Mouse (Mus musculus): ENCODE measurements around the gene Mark3.
"Not testable (repeated sequence)": the region's sequence is repeated elsewhere in the genome, so short reads cannot be mapped to it uniquely, and the experiment has no call there.

The Mark3 gene

DNA sequence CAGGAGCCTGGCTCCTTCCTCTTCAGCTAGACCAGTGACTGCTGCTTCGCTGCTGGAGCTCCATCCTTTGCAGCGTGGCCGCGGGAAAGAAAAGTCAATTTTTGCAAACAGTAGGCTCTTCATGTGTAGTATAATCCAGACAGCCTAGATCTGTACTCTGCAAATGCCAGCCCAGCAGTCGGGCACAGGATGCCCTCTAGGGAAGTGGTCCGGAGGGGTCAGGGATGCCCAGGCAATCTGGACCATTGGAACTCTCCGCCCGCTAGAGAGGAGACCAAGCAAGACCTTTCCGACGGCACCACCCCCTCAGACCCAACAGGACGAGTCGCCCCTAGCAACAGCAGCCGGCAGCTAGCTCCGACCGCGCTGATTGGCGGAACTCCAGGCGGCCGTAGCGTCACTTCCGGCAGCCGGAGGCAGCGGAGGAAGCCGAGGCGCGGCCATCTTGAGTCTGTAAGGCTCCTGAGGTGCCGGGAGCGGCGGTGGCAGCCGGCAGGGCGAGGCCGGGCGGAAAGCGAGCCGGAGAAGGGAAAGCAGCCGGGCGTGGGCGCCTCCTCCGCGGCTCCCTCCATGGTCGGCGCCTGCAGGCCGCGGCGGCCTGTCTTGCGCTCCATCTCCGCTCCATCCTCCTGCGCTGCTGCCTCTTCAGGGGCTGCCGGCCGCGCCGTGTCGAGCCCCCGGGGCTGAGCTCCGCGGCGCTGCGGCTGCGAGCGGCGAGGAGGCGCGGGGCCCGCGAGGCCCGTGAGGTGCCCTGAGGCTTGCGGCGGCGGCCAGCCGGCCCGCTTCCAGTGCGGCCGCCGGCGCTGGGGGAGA, at the start of gene Mark3:
Gene Mark3, plus strand, starts transcription at position 450 of the 813 bp plus-strand sequence.
- DNase-seq, result peak; percentile 99

GRCm38 (mm10) chr12:111524883-111525282, 49.4 kb upstream of the Mark3 start:
- DNase-seq, result no peak

GRCm38 (mm10) chr12:111527643-111528281, 46.6 kb upstream of the Mark3 start:
- no peak for DNase-seq

- DNase-seq, result no peak
These were observed 45.1 kb upstream of the Mark3 start for GRCm38 (mm10) chr12:111529192-111529591.

- DNase-seq, result no peak
These were observed 41.1 kb upstream of the Mark3 start for GRCm38 (mm10) chr12:111533096-111533794.

- no peak for DNase-seq
These were observed 39.0 kb upstream of the Mark3 start for GRCm38 (mm10) chr12:111535281-111535680.

DNA sequence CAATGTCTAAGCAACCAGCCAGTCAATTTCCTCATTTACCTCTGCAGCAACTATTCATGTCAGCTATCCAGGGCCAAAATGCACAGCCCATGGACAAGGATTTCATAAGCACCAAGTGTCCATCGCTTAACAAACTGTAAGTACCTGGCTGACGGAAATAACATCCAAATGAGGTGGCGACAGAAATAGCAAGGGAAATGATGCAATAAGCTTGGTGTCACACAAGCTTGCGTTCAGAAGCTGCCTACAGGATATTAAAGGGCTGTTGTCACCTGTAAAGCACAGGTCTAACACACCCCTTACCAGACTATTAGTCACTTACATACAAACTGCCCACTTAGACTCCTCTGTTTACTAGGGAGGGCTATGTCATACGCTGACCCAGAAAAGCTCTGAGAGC, 38.6 kb upstream of the Mark3 start:
- DNase-seq, result no peak

DNA sequence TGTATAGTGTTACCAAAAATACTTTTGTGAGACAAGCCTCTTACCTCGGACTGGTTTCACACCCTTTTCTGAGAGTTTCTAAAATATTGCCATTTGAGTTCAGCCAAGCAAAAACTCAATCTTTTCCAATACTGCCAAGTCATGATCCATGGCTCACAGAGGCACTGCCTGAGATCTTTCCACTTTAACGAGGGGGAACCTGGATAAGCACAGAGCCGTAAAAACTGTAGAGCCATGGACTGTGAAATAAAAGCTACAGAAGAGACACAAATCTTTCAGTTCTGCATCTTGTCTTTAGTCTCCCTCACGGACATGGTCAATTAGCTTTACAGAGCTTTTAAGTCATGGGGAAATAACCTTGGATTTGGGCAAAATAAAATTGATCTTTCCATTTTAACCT, 37.6 kb upstream of the Mark3 start:
- no peak for DNase-seq

DNA sequence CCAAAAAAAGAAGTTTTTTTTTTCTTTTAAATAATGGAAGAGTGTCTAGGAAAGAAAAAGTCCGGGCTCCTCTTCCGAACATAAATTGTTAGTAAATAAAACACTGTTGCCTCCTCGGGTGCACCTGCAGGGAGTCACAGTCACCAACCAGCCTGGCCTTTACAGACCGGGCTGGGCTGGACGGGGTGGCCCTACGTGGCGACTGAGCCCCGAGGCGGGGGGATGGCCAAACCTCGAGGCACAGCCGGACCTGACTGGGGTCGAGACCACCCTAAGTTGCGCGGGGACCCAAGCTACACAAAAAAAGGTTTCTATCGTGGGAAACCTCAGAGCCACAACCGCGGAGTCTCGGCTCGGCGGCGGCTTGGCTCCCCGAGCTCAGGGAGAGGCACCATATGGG, 37.0 kb upstream of the Mark3 start:
- no peak for DNase-seq

DNA sequence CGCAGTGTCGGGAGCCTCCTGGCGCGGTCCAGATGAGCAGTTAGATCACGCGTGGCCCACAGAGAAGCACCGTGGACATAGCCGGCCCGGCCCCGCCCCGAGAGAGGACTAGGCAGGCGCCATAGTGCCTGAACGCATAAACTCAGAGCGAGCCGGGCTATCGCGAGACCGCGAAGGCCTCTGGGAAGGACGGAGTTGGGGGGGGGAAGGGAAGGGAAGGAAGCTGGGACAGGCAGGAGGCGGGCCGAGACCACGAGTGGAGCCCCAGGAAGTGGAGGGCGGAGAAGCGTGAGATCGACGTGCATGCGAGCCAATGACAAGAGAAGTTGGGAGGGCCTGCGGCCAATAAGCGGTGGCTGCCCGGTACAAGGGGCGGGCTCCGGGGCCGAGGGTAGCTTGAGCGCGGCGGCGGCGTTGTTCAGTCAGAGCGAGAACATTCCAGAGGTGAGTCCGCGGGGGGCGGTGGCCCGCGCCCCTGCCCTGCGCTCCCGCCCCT, 36.5 kb upstream of the Mark3 start, which contains the start of gene Eif5:
Gene Eif5, plus strand, starts transcription at position 221 of the 496 bp plus-strand sequence.
- peak; percentile 99 for DNase-seq

DNA sequence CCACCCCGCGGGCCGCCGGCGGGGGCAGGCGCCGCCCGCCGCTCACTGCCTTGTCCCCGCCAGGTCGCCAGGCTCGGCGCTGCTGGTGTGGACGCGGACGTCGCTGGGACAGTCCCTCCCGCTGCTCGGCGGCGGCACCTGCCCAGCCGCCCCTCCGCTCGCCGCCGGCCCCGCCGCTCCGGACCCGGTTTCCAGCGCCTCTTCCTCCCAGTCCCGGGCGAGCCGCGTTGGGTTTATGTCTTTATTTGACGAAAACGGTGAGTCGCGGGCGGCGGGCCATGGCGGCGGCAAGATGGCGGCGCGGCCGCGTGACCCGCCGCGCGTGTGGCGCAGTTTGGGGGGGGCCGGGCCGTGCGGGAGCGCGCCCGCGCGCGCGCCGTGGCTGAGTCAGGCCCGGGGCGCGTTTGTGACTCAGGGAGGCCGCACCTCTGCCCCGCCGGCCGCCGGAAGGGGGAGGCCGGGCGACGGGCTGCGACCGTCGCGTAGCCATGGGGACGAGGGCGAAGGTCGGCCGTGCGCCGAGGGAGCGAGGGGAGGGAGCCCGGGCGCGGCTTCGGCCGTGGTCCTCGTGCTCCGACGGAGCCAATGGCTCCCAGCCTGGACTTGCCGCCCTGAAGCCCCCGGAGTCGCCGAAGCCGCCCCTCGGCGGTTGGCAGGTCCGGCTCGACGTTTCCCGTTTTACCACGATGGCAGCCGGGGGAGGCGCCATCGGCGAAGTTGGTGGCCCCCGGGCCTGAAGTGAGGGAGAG, 35.9 kb upstream of the Mark3 start:
- peak; percentile 85 for DNase-seq

- DNase-seq, result no peak
These were observed 35.3 kb upstream of the Mark3 start for GRCm38 (mm10) chr12:111539041-111539345.

DNA sequence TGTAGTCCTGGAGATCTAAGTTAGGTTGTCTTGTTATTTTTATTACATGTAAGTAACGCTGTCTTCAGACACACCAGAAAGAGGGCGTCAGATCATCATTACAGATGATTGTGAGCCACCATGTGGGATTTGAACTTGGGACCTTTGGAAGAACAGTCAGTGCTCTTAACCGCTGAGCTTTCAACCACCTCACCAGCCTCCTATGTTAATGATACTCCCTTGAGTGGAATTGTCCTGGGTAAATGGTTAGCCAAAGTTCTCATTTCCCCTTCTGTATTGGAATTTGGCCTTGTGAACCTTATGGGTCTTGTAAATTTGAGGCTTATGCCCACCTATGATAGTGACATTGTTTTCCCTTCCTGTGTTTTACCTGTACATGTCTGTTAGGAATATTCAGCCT, 27.3 kb upstream of the Mark3 start:
- DNase-seq, result no peak

- DNase-seq, result no peak
These were observed 25.6 kb upstream of the Mark3 start for GRCm38 (mm10) chr12:111548555-111549289.

- DNase-seq, result no peak
These were observed 23.6 kb upstream of the Mark3 start for GRCm38 (mm10) chr12:111550679-111551078.

- DNase-seq, result no peak
These were observed 22.0 kb upstream of the Mark3 start for GRCm38 (mm10) chr12:111552342-111552741.

GRCm38 (mm10) chr12:111555357-111555756, 19.0 kb upstream of the Mark3 start:
- DNase-seq, result no peak

GRCm38 (mm10) chr12:111555893-111556292, 18.4 kb upstream of the Mark3 start:
- not testable (repeated sequence) for DNase-seq

- no peak for DNase-seq
These were observed 16.8 kb upstream of the Mark3 start for GRCm38 (mm10) chr12:111557538-111557937.

DNA sequence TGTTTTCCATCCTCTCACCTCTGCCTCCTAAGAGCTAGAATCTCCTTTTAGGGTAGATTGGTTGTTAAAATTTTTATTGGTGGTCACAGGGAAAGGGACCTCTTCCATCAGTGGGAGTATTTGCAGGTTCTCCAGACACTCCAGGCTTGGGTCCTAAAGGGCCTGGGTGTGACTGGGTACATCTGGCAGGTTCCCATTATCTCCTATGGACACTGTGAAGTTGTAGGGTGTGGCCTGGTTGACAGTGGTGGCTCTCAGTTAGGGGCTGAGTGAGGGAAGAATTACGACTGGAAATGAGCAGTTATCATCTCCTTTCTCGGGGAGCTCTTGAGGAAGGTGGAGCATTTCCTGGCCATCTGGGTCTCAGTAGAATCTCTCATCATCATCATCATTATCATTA, 15.7 kb upstream of the Mark3 start:
- no peak for DNase-seq

- DNase-seq, result peak; percentile 30
These were observed 14.6 kb upstream of the Mark3 start for GRCm38 (mm10) chr12:111559647-111560258.

DNA sequence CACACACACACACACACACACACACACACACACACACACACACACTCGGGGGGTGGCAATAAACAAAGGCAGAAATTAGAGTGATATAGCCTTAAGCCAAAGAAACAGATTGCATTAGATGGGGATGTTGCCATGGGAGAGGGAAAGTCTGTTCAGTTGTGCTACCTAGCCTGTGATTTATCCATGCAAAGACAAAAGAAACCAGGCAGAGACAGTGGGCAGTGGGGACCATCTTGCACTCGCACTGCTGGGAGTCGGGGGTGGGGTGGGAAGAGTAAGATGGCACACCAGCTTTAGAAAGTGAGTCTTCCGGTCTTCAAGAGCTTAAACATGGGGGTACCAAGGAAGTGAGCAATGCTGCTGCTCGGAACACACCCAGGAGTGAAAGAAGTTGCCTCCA, 14.0 kb upstream of the Mark3 start:
- no peak for DNase-seq

Data from right cerebral cortex, postnatal 4 days (tissue).